Comparison of ENCODE assay signal across 8 mouse cellular contexts in genomic region chr8:88454048-88454696, GRCm38 (mm10).
DNase-seq lines count a peak whose midpoint lies in the region; ATAC-seq and TF ChIP-seq lines count a peak whose summit lies in the region.

No protein-coding gene starts in this region.

- intact Hi-C loops in heart, adult 2 months (cut with DNase I), result loop anchor here (10.0 kb wide), 1 partner anchor 161 kb away; no protein-coding TSS in a partner anchor

- no peaks in the 10 kb centered on the region for H3K36me3 ChIP-seq in heart, adult 2 months (ENCODE audit: control insufficient read depth, insufficient read depth, low read length)
- no peaks in the 10 kb centered on the region for H3K36me3 ChIP-seq in limb, embryonic 14.5 days (ENCODE audit: control insufficient read depth, insufficient read depth, low read length)
- H3K36me3 ChIP-seq in midbrain, embryonic 13.5 days, result no peaks in the 10 kb centered on the region
- no peaks in the 10 kb centered on the region for H3K36me3 ChIP-seq in splenic B cell, adult 2 months (ENCODE audit: control insufficient read depth, insufficient read depth, low read length, poor library complexity, severe bottlenecking)

- peak overlapping the region; percentile 99 for H3K4me2 ChIP-seq in limb, embryonic 14.5 days (replicated peaks; ENCODE audit: low read depth, low read length, severe bottlenecking)
- H3K4me2 ChIP-seq in midbrain, embryonic 13.5 days (replicated peaks), result peak overlapping the region; percentile 88

- peaks cover 9% of the 10 kb centered on the region; the same call in 1 of the 2 replicates for H3K9me3 ChIP-seq in limb, embryonic 14.5 days (ENCODE audit: control insufficient read depth, low read length)
- no peaks in the 10 kb centered on the region for H3K9me3 ChIP-seq in midbrain, embryonic 13.5 days

- no peaks in the 10 kb centered on the region for H3K79me2 ChIP-seq in heart, adult 2 months (replicated peaks; ENCODE audit: control insufficient read depth, insufficient read depth, low read length)

- ATAC-seq in limb, embryonic 14.5 days (ENCODE audit: low FRiP score, low read depth), result peak; percentile 67
- ATAC-seq in midbrain, embryonic 13.5 days, result peak; percentile 83

- TF ChIP-seq EP300 in heart, adult 2 months (IDR thresholded peaks at IDR 0.05; ENCODE audit: insufficient read depth, low read depth, low read length), result no peak

- no peak for TF ChIP-seq POLR2A in heart, adult 2 months (IDR thresholded peaks at IDR 0.05; ENCODE audit: insufficient read depth, low read depth, low read length)
- no peak for TF ChIP-seq POLR2A in limb, embryonic 14.5 days (IDR thresholded peaks at IDR 0.05; ENCODE audit: borderline replicate concordance, extremely low read depth, insufficient read depth, insufficient read length)

- TF ChIP-seq CTCF in heart, adult 2 months (IDR thresholded peaks at IDR 0.05), result no peak

- WGBS in heart, adult 2 months, result 1% methylated on average over 74 of the region's 75 CpGs
- WGBS in limb, embryonic 14.5 days, result under 1% methylated on average over 55 of the region's 75 CpGs
- WGBS in midbrain, embryonic 13.5 days, result under 1% methylated on average over 74 of the region's 75 CpGs

- peak overlapping the region; percentile 52 for H3K4me3 ChIP-seq in heart, adult 2 months
- peak overlapping the region; percentile 56 for H3K4me3 ChIP-seq in limb, embryonic 14.5 days (replicated peaks; ENCODE audit: low read length)
- peak overlapping the region; percentile 55 for H3K4me3 ChIP-seq in midbrain, embryonic 13.5 days (replicated peaks)

- H3K27me3 ChIP-seq in heart, adult 2 months (ENCODE audit: control insufficient read depth, insufficient read depth, low read length), result peaks cover 11% of the 10 kb centered on the region
- H3K27me3 ChIP-seq in limb, embryonic 14.5 days (ENCODE audit: control insufficient read depth, insufficient read depth, low read length), result peaks cover 37% of the 10 kb centered on the region
- H3K27me3 ChIP-seq in midbrain, embryonic 13.5 days, result peaks cover 24% of the 10 kb centered on the region
- peaks cover 2% of the 10 kb centered on the region for H3K27me3 ChIP-seq in splenic B cell, adult 2 months (ENCODE audit: control insufficient read depth, insufficient read depth, low read length, poor library complexity, severe bottlenecking)

- H3K4me1 ChIP-seq in heart, adult 2 months (ENCODE audit: control insufficient read depth, insufficient read depth, low read length), result no peaks in the 10 kb centered on the region
- peaks cover 20% of the 10 kb centered on the region for H3K4me1 ChIP-seq in limb, embryonic 14.5 days (ENCODE audit: control insufficient read depth, insufficient read depth, low read length)
- peaks cover 53% of the 10 kb centered on the region for H3K4me1 ChIP-seq in midbrain, embryonic 13.5 days (replicated peaks)

- H3K27ac ChIP-seq in heart, adult 2 months, result no peak overlapping the region
- peak overlapping the region; percentile 65; the same call in 1 of the 2 replicates for H3K27ac ChIP-seq in limb, embryonic 14.5 days (replicated peaks; ENCODE audit: low read depth, low read length)
- peak overlapping the region; percentile 85 for H3K27ac ChIP-seq in midbrain, embryonic 13.5 days

- peak; percentile 53 to 57 for DNase-seq in heart, adult 2 months
- DNase-seq in heart, adult 9 months (ENCODE audit: low spot score in 2 of 2), result no peak
- DNase-seq in cerebellum, postnatal 4 days (ENCODE audit: low spot score in 2 of 2), result peak; percentile 48 to 80
- peak; percentile 3 for DNase-seq in gastrocnemius, adult 18-20 months (ENCODE audit: low spot score)
- peak; percentile 16 for DNase-seq in kidney, adult 9 months
- DNase-seq in limb, embryonic 14.5 days (ENCODE audit: low spot score), result peak; percentile 45
- DNase-seq in splenic B cell, adult 2 months (ENCODE audit: low read depth, low spot score), result peak; percentile 11

- H3K9ac ChIP-seq in heart, adult 2 months (ENCODE audit: low read depth, low read length), result peak overlapping the region; percentile 8; the same call in 1 of the 2 replicates
- peak overlapping the region; percentile 71 for H3K9ac ChIP-seq in limb, embryonic 14.5 days (ENCODE audit: low read depth, low read length, severe bottlenecking)
- H3K9ac ChIP-seq in midbrain, embryonic 13.5 days (replicated peaks), result peak overlapping the region; percentile 74

Comparison
In these comparisons a context has a peak if more than half of its experiments do, and no peak if none do; other contexts are left out.
1. DNase-seq: peak in heart, adult 2 months (2 of 2), cerebellum, postnatal 4 days (2 of 2), gastrocnemius, adult 18-20 months (single experiment), kidney, adult 9 months (single experiment), limb, embryonic 14.5 days (single experiment) and splenic B cell, adult 2 months (single experiment); none in heart, adult 9 months (0 of 2).
2. H3K9ac ChIP-seq: peak in every context shown above with its lines; median percentile 74 in midbrain, embryonic 13.5 days; 71 in limb, embryonic 14.5 days; 8 in heart, adult 2 months.
3. Peak in every context shown above with its lines, with median percentiles within 50 percentile points of each other: H3K4me3 ChIP-seq.